Mouse (Mus musculus) liver, postnatal 0 days (tissue): Measurements from ENCODE around the gene Jph2. TPM values are rescaled to one million over a fixed set of nuclear protein-coding genes. Genes with fewer than 3 reads are reported as not detected.

Source experiments
- ATAC-seq: fragments of 200-750 bp; cut with Nextera tagmentation; 2 replicates; pipeline ENCODE4 v1.8.0; 2017; ENCODE audit warnings: mild to moderate bottlenecking, moderate library complexity
- DNase-seq: peaks from one replicate; pipeline ENCODE4 v3.0.0-alpha.2; 2016
- H3K27ac ChIP-seq: fragments of 300-500 bp; sonication (generic); 2 replicates; pipeline ENCODE4 v1.5.1; 2014; ENCODE audit warnings: antibody characterized with exemption, moderate library complexity, mild to moderate bottlenecking, low read depth
- H3K27me3 ChIP-seq: fragments of 300-500 bp; sonication (generic); 2 replicates; pipeline ENCODE4 v1.6.1; 2014; ENCODE audit warnings: low read length, control low read depth, mixed read lengths; ENCODE audit not compliant: insufficient read depth
- H3K36me3 ChIP-seq: fragments of 300-500 bp; sonication (generic); replicated peaks from 2 replicates; pipeline ENCODE4 v1.6.1; 2014; ENCODE audit warnings: mild to moderate bottlenecking, control low read depth, low read length, moderate library complexity, mixed read lengths; ENCODE audit not compliant: insufficient read depth
- H3K4me1 ChIP-seq: fragments of 300-500 bp; sonication (generic); 2 replicates; pipeline ENCODE4 v1.6.1; 2014; ENCODE audit warnings: antibody characterized with exemption, mild to moderate bottlenecking, control low read depth; ENCODE audit not compliant: insufficient read depth
- H3K4me2 ChIP-seq: fragments of 300-500 bp; sonication (generic); 2 replicates; pipeline ENCODE4 v1.6.1; 2014; ENCODE audit warnings: low read depth, mild to moderate bottlenecking, low read length, moderate library complexity, mixed read lengths
- H3K4me3 ChIP-seq: fragments of 300-500 bp; sonication (generic); 2 replicates; pipeline ENCODE4 v1.5.1; 2014; ENCODE audit warnings: low read depth, low read length
- H3K9ac ChIP-seq: fragments of 300-500 bp; sonication (generic); replicated peaks from 2 replicates; pipeline ENCODE4 v1.6.1; 2014; ENCODE audit warnings: mild to moderate bottlenecking, moderate library complexity
- H3K9me3 ChIP-seq: fragments of 300-500 bp; sonication (generic); 2 replicates; pipeline ENCODE4 v1.6.1; 2016; ENCODE audit warnings: mild to moderate bottlenecking, control low read depth, low read length, mixed read lengths
- CTCF ChIP-seq: sonication (generic); IDR thresholded peaks from 2 replicates; pipeline ENCODE4 v1.5.1; 2016; ENCODE audit warnings: antibody characterized with exemption, low read depth
- EP300 ChIP-seq: IDR thresholded peaks from 2 replicates; pipeline ENCODE4 v1.6.1; 2016; ENCODE audit warnings: antibody characterized with exemption, low read depth, mild to moderate bottlenecking
- WGBS: fragments of 180-500 bp; shearing (Covaris S2); extraction: QIAGEN DNeasy Blood & Tissue Kit; methylation state at CpG from one replicate; pipeline ENCODE4 v1.1.7; 2014; ENCODE audit not compliant: insufficient replicate concordance; 5-methylcytosine and 5-hydroxymethylcytosine counted together
- polyA plus RNA-seq: library from polyadenylated mRNA; unstranded; fragments of >200 nt; fragmentation: Nextera tagmentation; extraction: Ambion mirVana; gene quantifications from 2 replicates; pipeline ENCODE4 v1.2.1, GENCODE M21; 2015

The Jph2 gene
- polyA plus RNA-seq, 1 experiment from 2014 or later, result 0.11 TPM

DNA sequence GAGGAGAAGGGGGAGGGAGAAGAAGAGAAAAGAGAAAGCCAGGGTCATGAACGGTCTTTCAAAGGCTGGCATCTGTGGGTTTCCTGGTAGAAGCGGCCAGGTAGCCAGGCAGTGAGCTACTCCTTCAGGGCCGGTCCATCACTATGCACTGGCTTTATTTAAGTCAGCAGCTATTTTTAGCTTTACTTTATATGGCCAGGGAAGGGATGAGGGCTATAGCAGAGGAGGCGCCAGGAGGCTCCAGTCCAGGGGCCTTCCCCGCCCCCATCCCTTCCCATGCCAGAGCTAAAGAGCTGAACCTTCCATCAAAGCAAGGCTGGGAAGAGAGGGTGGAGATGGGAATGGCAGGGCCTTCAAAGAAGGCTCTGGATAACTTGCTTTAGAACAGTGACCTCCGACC, 5.4 kb downstream of the Jph2 start:
- WGBS, result 81% methylated on average over 6 of the region's 6 CpGs
- TF ChIP-seq EP300, result no peak
- no peak for TF ChIP-seq CTCF
- DNase-seq (no peak), ATAC-seq (no peak)
- no peak overlapping the region for H3K4me3 ChIP-seq
- H3K36me3 ChIP-seq, result no peaks in the 10 kb centered on the region
- no peak overlapping the region for H3K4me2 ChIP-seq
- no peak overlapping the region for H3K27ac ChIP-seq
- H3K9me3 ChIP-seq, result no peaks in the 10 kb centered on the region
- H3K9ac ChIP-seq, result no peak overlapping the region
- H3K4me1 ChIP-seq, result no peaks in the 10 kb centered on the region
- no peaks in the 10 kb centered on the region for H3K27me3 ChIP-seq

DNA sequence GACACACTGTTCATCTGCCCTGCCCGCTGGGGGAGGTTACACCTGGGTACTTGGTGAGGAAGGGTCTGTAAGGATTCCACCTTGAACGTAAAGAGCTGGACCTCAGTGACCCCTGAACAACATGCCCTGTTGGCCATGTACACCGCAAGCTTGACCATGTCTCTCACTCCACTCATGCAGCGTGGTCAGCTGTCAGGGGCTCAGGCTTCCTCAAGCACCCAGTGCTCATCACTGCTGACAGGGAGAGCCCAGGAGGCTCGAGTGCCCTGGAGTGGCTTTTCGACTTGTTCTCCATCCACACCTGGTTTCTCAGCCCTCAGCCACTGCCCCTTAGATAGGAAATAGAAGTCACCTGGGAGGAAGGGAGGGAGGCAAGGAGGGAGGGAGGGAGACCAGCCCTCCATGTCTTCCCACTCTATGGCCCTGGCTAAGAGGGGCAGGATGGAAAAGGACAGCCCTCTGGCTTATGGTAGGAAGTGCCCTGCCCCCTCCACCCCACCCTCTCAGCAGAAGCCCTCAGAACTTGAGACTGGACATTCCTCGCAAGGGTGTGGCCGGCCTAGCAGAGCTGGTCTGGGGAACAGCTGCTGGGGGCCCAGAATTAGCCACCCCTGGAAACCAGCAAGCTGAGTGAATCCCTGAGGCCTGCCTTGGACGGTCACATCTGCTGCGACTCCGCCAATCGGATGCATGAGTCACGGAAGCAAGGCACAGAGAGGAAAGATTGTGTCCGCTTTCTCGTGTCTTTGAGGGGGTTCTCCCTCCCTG, 11.2 kb downstream of the Jph2 start:
- Histone ChIP-seq H3K4me2 (no peak overlapping the region), H3K9me3 (no peaks in the 10 kb centered on the region), H3K4me3 (no peak overlapping the region), H3K27ac (no peak overlapping the region), H3K4me1 (no peaks in the 10 kb centered on the region), H3K36me3 (no peaks in the 10 kb centered on the region), H3K9ac (no peak overlapping the region), H3K27me3 (no peaks in the 10 kb centered on the region)
- TF ChIP-seq CTCF (no peak), EP300 (no peak)
- DNase-seq (no peak), ATAC-seq (0 out of 2 replicates have a peak, but pooled peaks have one; percentile 12)
- 66% methylated on average over 15 of the region's 15 CpGs for WGBS

DNA sequence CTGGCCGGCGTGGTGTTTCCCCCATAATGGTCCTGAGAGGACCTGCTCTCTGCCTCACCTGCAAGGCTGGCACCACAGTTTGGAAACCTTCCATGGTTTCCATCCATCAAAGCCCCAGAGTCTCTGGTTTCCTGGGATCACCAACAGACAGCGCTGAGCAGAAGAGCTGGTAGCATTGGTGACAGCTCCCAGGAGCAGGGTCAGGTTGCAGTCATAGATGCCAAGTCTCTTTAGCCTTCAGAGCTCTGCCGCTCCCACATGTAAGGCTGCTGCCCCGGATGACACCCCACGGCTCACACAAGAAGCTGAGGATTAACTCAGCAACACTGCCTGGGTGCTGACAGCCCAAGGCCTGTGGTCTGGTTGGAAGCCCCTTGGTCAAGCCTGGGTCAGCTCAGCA, 12.7 kb downstream of the Jph2 start:
- TF ChIP-seq EP300, result no peak
- no peak for TF ChIP-seq CTCF
- Histone ChIP-seq H3K27me3 (no peaks in the 10 kb centered on the region), H3K9me3 (no peaks in the 10 kb centered on the region), H3K27ac (no peak overlapping the region), H3K4me1 (no peaks in the 10 kb centered on the region), H3K4me2 (no peak overlapping the region), H3K4me3 (no peak overlapping the region), H3K9ac (no peak overlapping the region), H3K36me3 (no peaks in the 10 kb centered on the region)
- ATAC-seq, result no peak
- no peak for DNase-seq
- WGBS, result 83% methylated on average over 6 of the region's 6 CpGs

DNA sequence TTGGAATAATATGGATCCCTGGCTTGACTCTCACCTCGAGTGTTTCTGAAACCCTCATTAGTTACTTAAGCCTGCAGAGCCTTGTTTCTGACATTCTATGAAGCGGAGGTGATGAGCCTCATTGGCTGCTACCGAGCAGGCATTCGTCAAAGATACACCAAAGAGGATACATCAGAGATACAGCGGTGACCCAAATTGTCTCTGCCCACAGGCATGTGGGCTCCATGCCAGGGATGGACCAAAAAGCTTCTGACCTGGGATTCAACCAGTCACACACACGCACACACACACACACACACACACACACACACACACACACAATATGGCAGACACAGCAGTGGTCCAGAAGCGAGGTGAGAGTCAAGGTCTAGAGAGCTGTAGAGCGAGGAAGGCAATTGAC, 16.5 kb downstream of the Jph2 start:
- no peak for ATAC-seq
- peaks cover 5% of the 10 kb centered on the region for H3K27me3 ChIP-seq

DNA sequence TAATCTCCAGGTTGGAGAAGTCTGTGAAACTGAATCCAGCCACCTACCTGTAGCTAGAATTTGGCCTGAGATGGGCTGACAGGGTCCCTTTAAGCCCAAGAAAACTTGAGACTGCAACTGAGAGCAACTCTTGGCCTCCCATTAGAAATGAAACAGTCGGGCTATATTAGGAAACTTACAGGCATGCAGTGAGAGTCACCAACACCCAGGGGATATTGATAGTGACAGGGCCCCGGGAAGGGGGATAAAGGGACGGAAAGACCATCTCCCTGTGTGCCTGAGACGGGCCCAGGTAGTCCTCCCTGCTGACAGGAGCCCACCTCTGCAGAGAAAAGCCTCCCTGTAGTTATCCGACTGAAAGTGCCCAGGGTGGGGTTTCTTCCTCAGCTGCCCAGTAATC, 18.4 kb downstream of the Jph2 start:
- H3K36me3 ChIP-seq, result no peaks in the 10 kb centered on the region
- no peak overlapping the region for H3K9ac ChIP-seq
- peaks cover 23% of the 10 kb centered on the region for H3K27me3 ChIP-seq
- no peak overlapping the region for H3K4me3 ChIP-seq
- TF ChIP-seq CTCF (no peak), EP300 (no peak)
- H3K4me1 ChIP-seq, result no peaks in the 10 kb centered on the region
- DNase-seq (no peak), ATAC-seq (no peak)
- H3K4me2 ChIP-seq, result no peak overlapping the region
- no peak overlapping the region for H3K27ac ChIP-seq
- 73% methylated on average over 5 of the region's 5 CpGs for WGBS
- H3K9me3 ChIP-seq, result no peaks in the 10 kb centered on the region

More for the DNA sequence above, 16.5 kb downstream of the Jph2 start:
- no peaks in the 10 kb centered on the region for H3K36me3 ChIP-seq
- H3K9me3 ChIP-seq, result no peaks in the 10 kb centered on the region
- H3K4me2 ChIP-seq, result no peak overlapping the region
- H3K9ac ChIP-seq, result no peak overlapping the region
- no peak overlapping the region for H3K4me3 ChIP-seq
- TF ChIP-seq CTCF, result no peak
- no peak for TF ChIP-seq EP300
- no peak overlapping the region for H3K27ac ChIP-seq
- 79% methylated on average over 8 of the region's 8 CpGs for WGBS
- H3K4me1 ChIP-seq, result no peaks in the 10 kb centered on the region
- DNase-seq, result no peak

DNA sequence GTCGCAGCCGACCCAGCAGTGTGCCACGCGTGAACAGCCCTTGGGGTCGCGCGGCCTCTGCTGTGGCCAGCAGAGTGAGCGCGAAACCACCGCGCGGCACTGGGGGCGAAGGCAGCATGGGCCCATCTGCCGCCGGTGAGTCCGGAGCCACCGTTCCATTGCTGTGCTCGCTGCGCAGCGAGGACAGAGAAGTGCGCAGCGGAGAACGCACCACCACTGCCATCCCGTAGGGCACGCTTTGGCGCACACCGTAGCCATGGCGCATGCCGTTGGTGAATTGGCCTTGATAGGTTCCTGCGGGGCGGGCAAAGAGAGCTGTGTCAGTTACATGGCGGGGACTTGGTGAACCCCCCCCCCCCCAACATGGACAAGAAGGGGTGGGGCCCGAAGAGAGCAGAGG, 21.7 kb downstream of the Jph2 start:
- Histone ChIP-seq H3K4me1 (no peaks in the 10 kb centered on the region), H3K9ac (no peak overlapping the region), H3K36me3 (no peaks in the 10 kb centered on the region), H3K4me3 (no peak overlapping the region), H3K9me3 (no peaks in the 10 kb centered on the region), H3K4me2 (no peak overlapping the region), H3K27ac (no peak overlapping the region), H3K27me3 (peaks cover 27% of the 10 kb centered on the region)
- ATAC-seq (no peak), DNase-seq (no peak)
- 44% methylated on average over 29 of the region's 33 CpGs for WGBS
- TF ChIP-seq EP300, result no peak
